Mouse (Mus musculus) midbrain, embryonic 14.5 days (tissue): ENCODE measurements around the gene Gpr152. TPM values are rescaled to one million over a fixed set of nuclear protein-coding genes. Genes with fewer than 3 reads are reported as not detected.

Source experiments
- ATAC-seq: fragments of 200-750 bp; cut with Nextera tagmentation; 2 replicates; pipeline ENCODE4 v1.8.0; 2017; ENCODE audit warnings: moderate number of reproducible peaks, moderate library complexity; ENCODE audit not compliant: low FRiP score, low TSS enrichment
- DNase-seq: peaks from one replicate; pipeline ENCODE4 v3.0.0-alpha.2; 2015
- H3K27ac ChIP-seq: fragments of 300-500 bp; sonication (generic); replicated peaks from 2 replicates; pipeline ENCODE4 v1.5.1; 2014; ENCODE audit warnings: mild to moderate bottlenecking, low read depth, low read length, moderate library complexity
- H3K27me3 ChIP-seq: fragments of 300-500 bp; sonication (generic); 2 replicates; pipeline ENCODE4 v1.6.1; 2014; ENCODE audit warnings: low read length, control low read depth, mixed read lengths; ENCODE audit not compliant: control insufficient read depth, insufficient read depth
- H3K36me3 ChIP-seq: fragments of 300-500 bp; sonication (generic); 2 replicates; pipeline ENCODE4 v1.6.1; 2014; ENCODE audit warnings: low read length, control low read depth; ENCODE audit not compliant: control insufficient read depth, insufficient read depth
- H3K4me1 ChIP-seq: fragments of 300-500 bp; sonication (generic); 2 replicates; pipeline ENCODE4 v1.6.1; 2014; ENCODE audit warnings: mild to moderate bottlenecking, antibody characterized with exemption, low read length, control low read depth; ENCODE audit not compliant: control insufficient read depth, insufficient read depth
- H3K4me2 ChIP-seq: fragments of 300-500 bp; sonication (generic); 2 replicates; pipeline ENCODE4 v1.6.1; 2014; ENCODE audit warnings: mild to moderate bottlenecking, low read length, moderate library complexity
- H3K4me3 ChIP-seq: fragments of 300-500 bp; sonication (generic); replicated peaks from 2 replicates; pipeline ENCODE4 v1.5.1; 2014; ENCODE audit warnings: low read depth, low read length
- H3K9ac ChIP-seq: fragments of 300-500 bp; sonication (generic); replicated peaks from 2 replicates; pipeline ENCODE4 v1.6.1; 2014; ENCODE audit warnings: mild to moderate bottlenecking, low read length, moderate library complexity
- H3K9me3 ChIP-seq: fragments of 300-500 bp; sonication (generic); 2 replicates; pipeline ENCODE4 v1.6.1; 2016; ENCODE audit warnings: low read length, control low read depth, mixed read lengths; ENCODE audit not compliant: control insufficient read depth
- WGBS: fragments of 180-500 bp; shearing (Covaris S2); extraction: QIAGEN DNeasy Blood & Tissue Kit; methylation state at CpG from one replicate; pipeline ENCODE4 v1.1.7; 2014; 5-methylcytosine and 5-hydroxymethylcytosine counted together
- polyA plus RNA-seq: library from polyadenylated mRNA; unstranded; fragments of >200 nt; fragmentation: Nextera tagmentation; extraction: Ambion mirVana; gene quantifications from 2 replicates; pipeline ENCODE4 v1.2.1, GENCODE M21; 2014

Gpr152 gene
- polyA plus RNA-seq, 1 experiment from 2014 or later, result not detected

GRCm38 (mm10) chr19:4164721-4165120, 25.1 kb downstream of the Gpr152 start:
- ATAC-seq (no peak), DNase-seq (no peak)
- Histone ChIP-seq H3K27me3 (no peaks in the 10 kb centered on the region), H3K36me3 (peaks cover 17% of the 10 kb centered on the region), H3K9ac (no peak overlapping the region), H3K4me3 (no peak overlapping the region), H3K4me2 (no peak overlapping the region), H3K9me3 (no peaks in the 10 kb centered on the region), H3K4me1 (peaks cover 13% of the 10 kb centered on the region), H3K27ac (no peak overlapping the region)
- 82% methylated on average over 2 of the region's 2 CpGs for whole genome bisulfite sequencing

GRCm38 (mm10) chr19:4166678-4167476, 27.3 kb downstream of the Gpr152 start:
- peaks cover 21% of the 10 kb centered on the region for H3K4me1 ChIP-seq
- ATAC-seq (no peak), DNase-seq (no peak)
- no peak overlapping the region for H3K4me3 ChIP-seq
- no peaks in the 10 kb centered on the region for H3K27me3 ChIP-seq
- H3K4me2 ChIP-seq, result no peak overlapping the region
- no peak overlapping the region for H3K27ac ChIP-seq
- no peak overlapping the region; the same call in 1 of the 2 replicates for H3K9ac ChIP-seq
- peaks cover under 1% of the 10 kb centered on the region; the same call in 1 of the 2 replicates for H3K36me3 ChIP-seq
- H3K9me3 ChIP-seq, result no peaks in the 10 kb centered on the region
- WGBS, result 78% methylated on average over 9 of the region's 9 CpGs

- Histone ChIP-seq H3K27me3 (no peaks in the 10 kb centered on the region), H3K27ac (peak overlapping the region; percentile 92), H3K9ac (peak overlapping the region; percentile 78), H3K9me3 (no peaks in the 10 kb centered on the region), H3K36me3 (no peaks in the 10 kb centered on the region), H3K4me2 (peak overlapping the region; percentile 91), H3K4me1 (peaks cover 7% of the 10 kb centered on the region; the same call in 1 of the 2 replicates), H3K4me3 (peak overlapping the region; percentile 43)
- under 1% methylated on average over 43 of the region's 43 CpGs for WGBS
- peak; percentile 99 for DNase-seq
- ATAC-seq, result peak; percentile 95
These were observed 29.8 kb downstream of the Gpr152 start for GRCm38 (mm10) chr19:4169378-4169784.

GRCm38 (mm10) chr19:4169810-4170209, 30.2 kb downstream of the Gpr152 start:
- Histone ChIP-seq H3K4me1 (peaks cover 7% of the 10 kb centered on the region), H3K4me3 (peak overlapping the region; percentile 43), H3K9me3 (no peaks in the 10 kb centered on the region), H3K27me3 (no peaks in the 10 kb centered on the region), H3K36me3 (no peaks in the 10 kb centered on the region), H3K27ac (peak overlapping the region; percentile 92), H3K9ac (peak overlapping the region; percentile 78), H3K4me2 (peak overlapping the region; percentile 91)
- DNase-seq, result no peak
- WGBS, result 4% methylated on average over 27 of the region's 27 CpGs
- peak; percentile 54 for ATAC-seq

GRCm38 (mm10) chr19:4170723-4171392, 31.3 kb downstream of the Gpr152 start:
- DNase-seq, result no peak
- Histone ChIP-seq H3K4me2 (no peak overlapping the region), H3K27ac (no peak overlapping the region), H3K9me3 (no peaks in the 10 kb centered on the region), H3K27me3 (no peaks in the 10 kb centered on the region), H3K36me3 (no peaks in the 10 kb centered on the region), H3K4me1 (peaks cover 16% of the 10 kb centered on the region), H3K9ac (no peak overlapping the region; the same call in 1 of the 2 replicates), H3K4me3 (no peak overlapping the region)
- ATAC-seq, result no peak
- 89% methylated on average over 10 of the region's 10 CpGs for WGBS

GRCm38 (mm10) chr19:4171393-4172290, 32.1 kb downstream of the Gpr152 start:
- no peaks in the 10 kb centered on the region for H3K27me3 ChIP-seq
- 69% methylated on average over 13 of the region's 13 CpGs for WGBS
- H3K4me3 ChIP-seq, result no peak overlapping the region
- H3K9me3 ChIP-seq, result no peaks in the 10 kb centered on the region
- H3K27ac ChIP-seq, result no peak overlapping the region
- DNase-seq, result no peak
- peaks cover 17% of the 10 kb centered on the region for H3K4me1 ChIP-seq
- ATAC-seq, result no peak
- no peak overlapping the region; the same call in 1 of the 2 replicates for H3K9ac ChIP-seq
- H3K36me3 ChIP-seq, result no peaks in the 10 kb centered on the region
- no peak overlapping the region for H3K4me2 ChIP-seq

- Histone ChIP-seq H3K27ac (no peak overlapping the region), H3K36me3 (no peaks in the 10 kb centered on the region), H3K9ac (no peak overlapping the region), H3K4me3 (no peak overlapping the region), H3K9me3 (no peaks in the 10 kb centered on the region), H3K27me3 (no peaks in the 10 kb centered on the region), H3K4me1 (peaks cover 17% of the 10 kb centered on the region), H3K4me2 (no peak overlapping the region)
- 53% methylated on average over 11 of the region's 11 CpGs for WGBS
- DNase-seq (no peak), ATAC-seq (no peak)
These were observed 33.3 kb downstream of the Gpr152 start for GRCm38 (mm10) chr19:4172925-4173324.

- H3K27me3 ChIP-seq, result no peaks in the 10 kb centered on the region
- ATAC-seq (no peak), DNase-seq (peak; percentile 44)
- H3K9ac ChIP-seq, result peak within 1 kb of the TSS; percentile 38; the same call in 1 of the 2 replicates
- 0 out of 2 replicates have a peak within 1 kb of the TSS, but pooled peaks have one; percentile 0 for H3K27ac ChIP-seq
- H3K4me1 ChIP-seq, result peaks cover 10% of the 10 kb centered on the region
- H3K36me3 ChIP-seq, result no peaks in the 10 kb centered on the region
- H3K4me3 ChIP-seq, result no peak within 1 kb of the TSS
- 2% methylated on average over 11 of the region's 11 CpGs for WGBS
- no peaks in the 10 kb centered on the region for H3K9me3 ChIP-seq
- peak within 1 kb of the TSS; percentile 9 for H3K4me2 ChIP-seq
These were observed 35.9 kb downstream of the Gpr152 start, which contains the start of gene Carns1 for GRCm38 (mm10) chr19:4175368-4175947. Carns1 (minus strand) TSS chr19:4175479.
